Mouse (Mus musculus) liver, postnatal 0 days (tissue): ENCODE results near the gene Cln5.

Experiments used
- CTCF ChIP-seq: sonication (generic); IDR thresholded peaks from 2 replicates; pipeline ENCODE4 v1.5.1; 2016; ENCODE audit warnings: antibody characterized with exemption, low read depth
- EP300 ChIP-seq: IDR thresholded peaks from 2 replicates; pipeline ENCODE4 v1.6.1; 2016; ENCODE audit warnings: antibody characterized with exemption, low read depth, mild to moderate bottlenecking

DNA sequence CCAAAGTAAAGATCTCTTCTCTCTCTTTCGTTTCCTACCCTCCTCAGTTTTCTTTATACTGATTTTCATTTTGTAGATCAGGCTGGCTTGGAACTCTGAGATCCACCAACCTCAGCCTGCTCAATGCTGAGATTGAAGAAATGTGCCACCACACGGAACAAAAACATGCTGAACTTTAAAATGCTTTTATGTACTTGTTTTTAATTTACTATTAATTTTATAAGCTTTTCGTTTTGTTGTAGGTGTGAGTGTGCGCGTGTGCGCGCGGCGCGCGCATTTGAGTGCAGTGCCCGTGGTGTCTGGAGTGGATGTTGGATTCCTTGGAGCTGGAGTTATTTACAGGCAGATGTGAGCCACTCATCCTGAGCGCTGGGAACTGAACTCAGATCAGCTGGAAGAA is 30.3 kb downstream of the Cln5 start:
- TF ChIP-seq CTCF (no peak), EP300 (no peak)
